Mouse (Mus musculus) 3134 (cell line): ENCODE data around the gene 2310079G19Rik.

Experiments
- DNase-seq: peaks from one replicate; pipeline ENCODE4 v3.0.0-alpha.2; 2011; ENCODE audit warnings: low spot score; ENCODE audit not compliant: insufficient read length; ENCODE audit errors: extremely low read depth

Gene 2310079G19Rik

DNA sequence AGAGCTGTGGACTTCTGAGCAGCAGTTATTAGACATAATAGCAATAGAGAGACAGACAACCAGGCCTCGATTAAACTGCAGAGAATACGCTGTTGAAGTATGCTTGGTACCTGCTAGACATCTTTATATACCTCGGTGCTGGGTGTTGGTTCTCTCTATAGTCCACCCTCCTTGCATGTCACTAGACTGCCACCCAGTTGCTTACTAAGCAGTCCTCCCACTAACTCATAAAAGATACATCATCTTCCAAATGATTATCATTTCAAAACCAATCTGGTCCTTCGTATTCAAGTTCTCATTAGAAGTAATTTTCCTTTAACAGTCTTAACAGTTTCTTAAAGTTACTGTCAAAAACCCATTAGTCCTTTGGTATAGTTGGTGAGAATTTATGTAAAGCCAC, at the start of gene 2310079G19Rik:
TSS of gene 2310079G19Rik (minus strand) at position 101 of the 400 bp plus-strand sequence.
- DNase-seq = no peak

GRCm38 (mm10) chr16:88671571-88671970, 44.1 kb upstream of the 2310079G19Rik start, which contains the start of gene Krtap27-1:
TSS of gene Krtap27-1 (minus strand) at chr16:88671671.
- DNase-seq = no peak

DNA sequence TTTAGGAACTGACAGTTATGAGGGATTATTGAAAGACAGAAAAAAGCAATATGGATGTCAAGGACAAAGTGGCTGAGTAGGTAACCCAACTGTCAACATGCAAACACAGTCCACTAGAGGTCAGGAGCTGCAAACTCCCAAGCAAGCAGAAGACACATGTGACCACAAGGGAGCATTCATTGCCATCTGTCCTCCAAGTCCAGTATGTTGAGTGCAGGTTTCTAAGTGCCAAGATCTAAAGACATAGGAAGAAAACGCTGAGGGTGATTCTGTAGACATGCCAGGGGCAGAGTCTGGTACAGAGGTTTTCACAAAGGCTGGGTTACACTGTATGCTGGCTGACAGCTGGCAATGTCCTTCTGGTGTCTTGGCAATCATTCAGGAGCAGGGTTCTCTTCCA, 30.0 kb upstream of the 2310079G19Rik start:
- no peak for DNase-seq

DNA sequence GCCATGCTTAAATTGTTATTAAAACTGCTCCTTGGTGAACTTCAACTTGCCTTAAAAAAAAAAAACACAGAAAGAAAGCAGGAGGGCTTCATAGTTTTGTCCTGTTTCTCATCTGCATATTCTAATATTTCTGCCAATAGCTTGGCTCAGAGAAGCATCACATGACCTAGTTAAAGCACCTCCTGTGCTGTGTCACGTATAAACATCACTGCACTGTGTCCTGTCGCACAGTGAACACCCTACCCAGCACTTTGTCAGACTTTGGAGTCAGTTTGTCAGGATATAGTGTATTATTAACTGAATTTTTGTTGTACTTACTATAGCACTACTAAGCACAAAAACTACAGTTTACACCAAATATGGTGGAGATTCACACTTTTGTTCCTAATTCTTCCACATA, 24.5 kb upstream of the 2310079G19Rik start:
- DNase-seq = no peak

DNA sequence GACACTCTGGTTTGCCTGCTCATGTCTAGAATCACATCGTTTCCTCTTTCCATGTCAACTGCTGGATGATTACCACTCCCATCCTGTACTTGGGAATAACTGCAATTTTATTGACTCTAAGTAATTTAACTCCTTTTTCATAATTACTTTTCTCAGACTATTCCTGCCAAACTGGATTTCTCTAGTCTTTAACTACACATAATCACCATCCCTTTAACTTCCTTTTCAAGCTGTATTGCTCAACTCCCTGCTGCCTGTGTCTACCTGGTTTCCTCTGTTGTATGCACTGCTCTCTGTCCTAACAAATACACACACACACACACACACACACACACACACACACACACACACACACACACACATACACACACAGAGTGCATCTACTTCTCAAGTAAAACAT, 23.6 kb upstream of the 2310079G19Rik start:
- no peak for DNase-seq

DNA sequence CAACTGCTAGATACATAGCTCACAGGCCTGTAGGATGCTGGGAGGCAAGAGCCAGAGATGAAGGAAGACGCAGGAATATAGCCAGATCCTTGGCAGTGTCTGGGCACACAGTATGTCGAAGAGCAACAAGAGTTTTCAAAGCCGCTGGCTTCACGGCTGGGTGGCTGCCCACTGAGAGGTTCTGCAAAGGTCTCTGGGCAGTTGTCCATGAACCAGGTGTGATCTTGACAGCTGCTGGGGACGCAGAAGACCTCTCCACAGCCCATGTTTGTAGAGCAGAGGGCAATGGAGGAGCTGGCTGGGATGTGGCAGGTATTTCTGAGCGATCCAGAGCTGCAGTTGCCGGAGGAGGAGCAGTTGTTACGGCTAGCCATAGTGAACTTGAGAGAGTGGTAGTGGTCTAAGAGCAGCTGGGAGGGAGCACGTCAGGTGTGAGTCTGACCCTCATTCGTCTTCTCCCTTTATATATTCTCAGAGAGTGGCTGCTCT, 19.9 kb upstream of the 2310079G19Rik start, which contains the start of gene Krtap26-1:
TSS of gene Krtap26-1 (minus strand) at position 439 of the 489 bp plus-strand sequence.
- DNase-seq = no peak

GRCm38 (mm10) chr16:88646366-88647111, 19.1 kb upstream of the 2310079G19Rik start:
- DNase-seq = no peak

DNA sequence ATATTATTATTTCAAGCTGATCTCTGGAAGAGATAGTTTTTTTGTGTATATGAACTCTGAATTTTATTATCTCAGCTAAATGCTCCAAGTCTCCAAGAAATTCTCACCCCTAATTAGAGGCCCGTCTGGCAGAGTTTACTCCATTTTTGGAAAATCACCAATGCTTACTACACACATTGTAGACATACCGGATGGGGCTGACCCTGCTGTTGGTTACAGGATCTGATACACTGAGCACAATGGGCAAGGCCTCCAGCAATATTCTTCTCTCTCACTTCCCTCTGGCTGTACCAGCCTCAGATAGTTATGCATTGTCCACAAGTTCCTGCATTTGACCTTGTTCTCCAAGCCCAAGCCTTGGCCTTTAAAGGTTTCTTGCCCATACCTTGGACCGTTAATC, 12.6 kb upstream of the 2310079G19Rik start:
- no peak for DNase-seq

DNA sequence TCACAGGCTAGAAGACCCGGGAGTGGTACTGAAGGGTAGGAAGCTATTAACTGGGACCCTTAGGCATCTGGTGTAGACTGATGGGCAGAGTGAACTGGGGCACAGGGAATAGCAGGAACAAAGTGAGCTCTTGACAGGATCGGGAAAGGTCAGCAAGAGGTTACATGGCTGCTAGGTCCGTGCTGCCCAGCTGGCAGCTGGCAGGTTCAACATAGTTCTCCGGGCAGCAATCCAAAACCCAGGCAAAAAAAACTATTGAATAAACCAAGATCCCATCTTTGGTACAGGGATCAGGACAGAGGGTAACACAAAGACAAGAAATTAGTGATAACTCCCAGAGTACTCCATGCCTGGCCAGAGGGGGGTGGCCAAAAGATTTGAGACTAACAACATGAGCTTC, 7.7 kb upstream of the 2310079G19Rik start:
- DNase-seq = no peak

DNA sequence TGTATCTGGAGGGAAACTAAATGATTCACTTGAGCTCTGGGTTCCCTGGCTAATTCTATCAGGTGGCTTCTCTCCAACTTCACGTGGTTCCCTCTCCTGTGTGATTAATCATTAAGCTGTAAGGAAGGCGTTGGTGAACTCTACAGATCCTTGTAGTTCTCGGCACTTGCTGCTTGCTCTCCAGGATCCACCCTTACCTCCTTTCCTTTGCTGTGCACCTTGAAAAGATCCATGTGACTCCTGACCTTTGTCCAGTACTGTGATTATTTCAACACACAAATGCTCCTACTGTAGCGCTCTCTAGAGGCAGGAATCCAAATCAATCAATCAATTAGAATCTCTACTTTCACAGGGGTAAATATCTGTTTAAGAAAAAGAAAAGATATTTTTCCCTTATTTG, 4.0 kb upstream of the 2310079G19Rik start:
- no peak for DNase-seq

GRCm38 (mm10) chr16:88612712-88613111, 14.8 kb downstream of the 2310079G19Rik start:
- DNase-seq = no peak

- DNase-seq = no peak
Observed at GRCm38 (mm10) chr16:88611922-88612321, 15.5 kb downstream of the 2310079G19Rik start, which contains the start of gene Krtap24-1. TSS of gene Krtap24-1 (minus strand) at chr16:88612279.

GRCm38 (mm10) chr16:88604570-88604969, 22.9 kb downstream of the 2310079G19Rik start:
- no peak for DNase-seq

DNA sequence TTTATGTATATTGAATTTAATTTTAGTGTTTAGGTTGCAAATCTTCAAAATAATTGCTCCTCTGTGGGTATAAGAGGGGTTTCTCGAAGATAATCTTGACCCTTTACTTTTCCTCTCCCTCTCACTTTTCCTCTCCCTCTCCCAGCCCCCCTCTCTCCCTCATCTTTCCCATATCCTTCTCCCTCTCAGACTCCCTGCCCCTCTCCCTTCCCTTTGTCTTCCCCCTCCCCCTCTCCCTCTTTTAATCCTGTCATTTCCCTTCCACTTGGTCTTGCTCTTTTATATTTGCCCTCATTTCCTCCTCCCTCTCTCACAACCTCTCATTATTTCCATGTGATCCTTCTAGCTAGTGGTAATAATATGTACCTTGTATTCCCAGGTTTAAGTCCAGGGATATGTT, 25.0 kb downstream of the 2310079G19Rik start:
- DNase-seq = no peak

DNA sequence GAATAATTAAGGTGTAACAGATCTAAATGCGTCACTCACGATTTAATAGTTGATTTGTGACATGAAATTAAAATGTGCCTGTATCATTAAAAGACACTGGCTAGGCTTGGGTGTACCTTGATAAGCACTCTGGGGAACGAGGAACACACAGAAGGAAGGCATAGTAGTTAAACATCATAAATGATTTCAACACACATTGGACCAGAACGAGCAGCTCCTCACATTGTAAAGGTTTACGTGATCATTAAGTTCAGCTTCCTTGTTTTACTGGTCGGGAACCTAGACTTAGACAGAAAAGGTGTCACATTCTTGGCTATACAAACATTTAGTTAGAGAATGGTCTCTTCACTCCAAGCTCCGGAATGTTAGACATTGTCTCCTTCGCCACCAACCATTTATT, 27.2 kb downstream of the 2310079G19Rik start:
- DNase-seq = no peak

GRCm38 (mm10) chr16:88599504-88600237, 27.8 kb downstream of the 2310079G19Rik start:
- DNase-seq = no peak

DNA sequence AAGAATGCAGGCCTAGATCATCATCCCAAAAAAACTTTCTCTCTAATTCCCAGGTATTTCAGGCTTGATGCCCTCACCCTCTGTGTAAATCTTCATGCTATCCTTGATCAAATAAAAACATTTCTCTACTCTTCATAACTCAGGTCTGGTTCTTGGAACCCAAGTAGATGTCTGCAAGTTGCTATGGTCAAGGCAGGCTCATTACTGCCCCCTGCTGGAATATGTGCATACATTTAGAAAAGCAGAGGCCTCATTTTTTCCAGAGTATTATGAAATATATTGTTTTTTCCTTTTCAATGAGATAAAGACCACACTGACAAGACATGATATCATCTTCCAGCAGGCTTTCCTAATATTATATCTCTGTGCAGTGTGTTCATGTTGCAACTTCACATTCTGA, 34.7 kb downstream of the 2310079G19Rik start:
- no peak for DNase-seq

DNA sequence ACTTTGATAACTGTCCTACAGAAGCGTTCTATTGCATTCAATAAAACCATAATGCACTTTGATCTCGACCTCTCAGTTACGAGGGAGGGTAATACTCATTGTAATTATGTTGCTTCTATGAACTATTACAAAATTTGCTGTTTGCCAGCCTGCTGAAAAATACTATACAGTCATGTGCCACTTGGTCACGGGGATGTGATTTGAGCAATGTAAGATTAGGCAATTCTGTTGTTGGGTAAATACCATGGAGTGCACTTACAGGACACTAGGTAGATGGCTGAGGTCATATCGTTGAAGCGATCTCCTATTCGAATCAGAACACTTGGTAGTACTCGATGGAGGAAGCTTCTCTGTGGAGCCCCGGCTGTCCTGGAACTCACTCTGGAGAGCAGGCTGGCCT, 44.1 kb downstream of the 2310079G19Rik start:
- DNase-seq = no peak
